Mouse (Mus musculus) MEL (cell line): ENCODE measurements around the gene Dgkh.

ENCODE experiments used
- CTCF ChIP-seq, 3 experiments: IDR thresholded peaks in 2 of 3; conservative IDR thresholded peaks in 1 of 3; 2 replicates each; pipeline ENCODE4 v1.5.1; 2011 to 2012; ENCODE audit warnings: low read length in 3 of 3, low read depth in 2 of 3, mild to moderate bottlenecking in 2 of 3, improper control_type of control experiment in 1 of 3, inconsistent platforms in 1 of 3, mixed read lengths in 1 of 3, moderate library complexity in 1 of 3; ENCODE audit not compliant: control insufficient read depth in 1 of 3, insufficient read depth in 1 of 3, poor library complexity in 1 of 3, severe bottlenecking in 1 of 3
- EP300 ChIP-seq, 2 experiments: IDR thresholded peaks; 2 replicates each; pipeline ENCODE4 v1.6.1; 2011; ENCODE audit warnings: improper control_type of control experiment in 2 of 2, low read length in 2 of 2, low read depth in 1 of 2, mild to moderate bottlenecking in 1 of 2
- ETS1 ChIP-seq: IDR thresholded peaks from 2 replicates; pipeline ENCODE4 v1.6.1; 2012; ENCODE audit warnings: low read depth, mild to moderate bottlenecking, inconsistent platforms, low read length, improper control_type of control experiment, moderate library complexity
- HCFC1 ChIP-seq: IDR thresholded peaks from 2 replicates; pipeline ENCODE4 v1.6.1; 2012; ENCODE audit warnings: low read depth, mild to moderate bottlenecking, inconsistent platforms, low read length, improper control_type of control experiment, moderate library complexity
- MEF2A ChIP-seq: IDR thresholded peaks from 2 replicates; pipeline ENCODE4 v1.6.1; 2014; ENCODE audit warnings: low read depth, mild to moderate bottlenecking, inconsistent platforms, low read length, improper control_type of control experiment; ENCODE audit not compliant: poor library complexity, insufficient replicate concordance, severe bottlenecking; ENCODE audit errors: extremely low read depth
- ZMIZ1 ChIP-seq: IDR thresholded peaks from 2 replicates; pipeline ENCODE4 v1.6.1; 2012; ENCODE audit warnings: low read depth, mild to moderate bottlenecking, inconsistent platforms, low read length, improper control_type of control experiment, moderate library complexity

DNA sequence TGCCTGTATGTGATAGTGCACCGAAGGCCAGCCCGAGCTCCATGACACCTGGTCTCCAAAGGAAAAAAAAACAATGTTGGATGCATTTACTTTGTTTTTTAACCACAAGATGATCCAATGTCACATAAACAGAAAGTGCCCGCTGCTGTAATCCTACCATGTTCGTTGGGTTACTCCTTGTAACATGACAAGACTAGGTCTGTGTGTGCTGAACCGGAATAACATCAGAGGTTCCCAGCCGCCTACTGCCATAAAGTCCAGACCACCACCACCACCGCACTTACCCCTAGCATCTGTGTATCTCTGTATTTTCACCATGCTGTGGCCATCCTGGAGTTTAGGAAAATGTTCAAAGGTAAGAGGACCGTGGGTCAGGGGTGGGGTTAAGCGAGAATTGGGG is 42.6 kb downstream of the Dgkh start:
- TF ChIP-seq CTCF (IDR thresholded peaks at IDR 0.05 in 2 of 3, conservative IDR thresholded peaks at IDR 0.05 in 1 of 3; ENCODE audit: control insufficient read depth in 1 of 3, insufficient read depth in 1 of 3, low read depth in 2 of 3, low read length in 3 of 3, poor library complexity in 1 of 3, severe bottlenecking in 1 of 3) = no peak
- TF ChIP-seq HCFC1 = no peak
- TF ChIP-seq ETS1 = no peak
- no peak for TF ChIP-seq EP300 (IDR thresholded peaks at IDR 0.05; ENCODE audit: low read depth in 1 of 2, low read length in 2 of 2)
- no peak for TF ChIP-seq ZMIZ1
- no peak for TF ChIP-seq MEF2A
